Mouse (Mus musculus) embryonic stem cell, embryonic (primary cell): ENCODE data around the gene Fancl.

Experiments used
- CTCF ChIA-PET, 4 experiments: fragments of 300-600 bp in 2 of 4; fragments of 350-600 bp in 2 of 4; sonication (Branson Sonifier 250); formaldehyde crosslinking; loops; one replicate each; lab custom pipeline; 2022; ENCODE audit warnings: inconsistent platforms in 2 of 4; lab: Charles Lee
- POLR2A ChIA-PET, 4 experiments: fragments of 300-600 bp in 2 of 4; fragments of 350-600 bp in 2 of 4; sonication (Branson Sonifier 250); formaldehyde crosslinking; loops; one replicate each; lab custom pipeline; 2022; ENCODE audit warnings: antibody characterized with exemption in 4 of 4, inconsistent platforms in 1 of 4; lab: Charles Lee

Fancl gene

DNA sequence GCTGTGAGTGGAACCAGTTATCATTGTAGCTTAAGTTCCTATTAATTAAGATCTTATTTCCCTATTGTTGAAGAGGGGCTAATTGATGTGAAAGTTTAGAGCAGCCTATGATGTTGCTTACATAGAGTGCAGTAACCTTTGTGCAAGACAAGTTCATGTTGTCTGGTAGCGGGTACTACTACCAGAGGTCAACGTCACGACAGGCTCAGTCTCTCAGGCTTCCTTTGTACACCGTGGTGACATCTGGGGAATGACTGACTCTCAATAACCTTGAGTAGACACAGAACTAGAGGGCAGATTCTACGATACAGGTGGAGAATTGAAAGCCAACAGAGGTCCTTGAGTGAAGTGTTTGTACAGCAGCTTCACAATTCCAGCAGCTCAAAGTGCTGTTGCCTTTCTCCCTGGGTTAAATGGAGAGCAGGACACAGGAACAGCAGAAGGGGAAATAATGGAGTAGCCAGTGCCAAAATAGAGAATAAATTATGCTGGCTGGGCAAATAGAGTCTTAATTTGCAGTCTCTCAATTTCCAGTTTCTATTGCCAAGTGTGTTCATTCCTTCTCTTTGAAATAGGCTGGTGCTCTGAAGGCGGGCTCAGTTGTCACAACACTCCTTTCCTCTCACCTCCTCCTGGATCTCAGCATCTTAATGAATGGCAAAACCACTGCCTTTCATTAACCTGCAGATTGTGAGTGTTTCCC, 91.3 kb downstream of the Fancl start:
- CTCF ChIA-PET, result no interaction called here
- POLR2A ChIA-PET, result interaction anchor here in 1 of 4 experiments (1.3 kb wide), 1 partner anchor 10 kb away, joined by 3 read pairs; no protein-coding TSS in a partner anchor

GRCm38 (mm10) chr11:26481691-26482242, 95.8 kb downstream of the Fancl start:
- ChIA-PET POLR2A (no interaction called here), CTCF (no interaction called here)

- CTCF ChIA-PET, result no interaction called here
- POLR2A ChIA-PET, result no interaction called here
These were observed 104.0 kb downstream of the Fancl start for GRCm38 (mm10) chr11:26489761-26490466.

DNA sequence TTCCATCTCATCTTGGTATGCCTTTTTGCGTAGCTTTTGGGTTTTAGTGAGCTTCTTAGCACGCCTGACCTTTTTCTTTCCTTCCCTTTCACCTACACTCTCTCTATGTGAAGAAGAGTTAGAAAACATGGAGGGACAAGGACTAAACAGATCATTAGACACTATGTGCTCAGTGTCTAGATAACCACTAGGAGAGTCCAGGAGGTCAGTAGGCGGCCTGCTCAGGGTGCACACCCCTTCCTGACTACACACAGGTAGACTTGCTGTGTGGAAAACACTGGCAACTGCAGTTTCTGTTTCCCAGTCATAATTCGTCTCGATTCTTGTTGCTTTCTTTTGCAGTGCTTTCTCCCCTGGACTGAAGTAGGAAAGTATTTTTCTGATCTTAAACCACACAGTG, 110.0 kb downstream of the Fancl start:
- ChIA-PET CTCF (no interaction called here), POLR2A (no interaction called here)

GRCm38 (mm10) chr11:26513683-26514082, 127.7 kb downstream of the Fancl start:
- POLR2A ChIA-PET, result interaction anchor here in 1 of 4 experiments (0.7 kb wide), 1 partner anchor 271 kb away, joined by 3 read pairs; no protein-coding TSS in a partner anchor
- CTCF ChIA-PET, result no interaction called here

GRCm38 (mm10) chr11:26516086-26516485, 130.2 kb downstream of the Fancl start:
- POLR2A ChIA-PET, result no interaction called here
- CTCF ChIA-PET, result no interaction called here

DNA sequence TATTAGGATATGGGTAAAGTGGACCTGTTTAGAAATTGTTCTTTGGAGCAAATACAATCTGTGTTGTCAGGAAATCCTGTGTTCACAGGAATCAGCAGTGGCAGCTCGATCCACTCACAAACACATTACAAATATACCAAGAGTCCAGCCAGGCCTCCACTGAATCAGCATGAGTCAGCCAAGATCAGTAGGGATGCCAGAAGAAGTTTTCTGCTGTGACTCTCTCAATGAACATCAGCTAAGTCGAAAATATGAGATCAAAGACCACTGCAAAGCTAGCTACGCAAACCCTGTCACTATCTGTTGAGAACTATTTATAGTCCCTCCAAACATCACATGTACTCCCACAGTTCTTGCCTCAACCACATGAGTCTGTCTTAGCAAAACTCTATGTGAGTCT, 133.1 kb downstream of the Fancl start:
- CTCF ChIA-PET, result no interaction called here
- POLR2A ChIA-PET, result no interaction called here
